ENCODE assay signal across 12 mouse cellular contexts in the genomic region with DNA sequence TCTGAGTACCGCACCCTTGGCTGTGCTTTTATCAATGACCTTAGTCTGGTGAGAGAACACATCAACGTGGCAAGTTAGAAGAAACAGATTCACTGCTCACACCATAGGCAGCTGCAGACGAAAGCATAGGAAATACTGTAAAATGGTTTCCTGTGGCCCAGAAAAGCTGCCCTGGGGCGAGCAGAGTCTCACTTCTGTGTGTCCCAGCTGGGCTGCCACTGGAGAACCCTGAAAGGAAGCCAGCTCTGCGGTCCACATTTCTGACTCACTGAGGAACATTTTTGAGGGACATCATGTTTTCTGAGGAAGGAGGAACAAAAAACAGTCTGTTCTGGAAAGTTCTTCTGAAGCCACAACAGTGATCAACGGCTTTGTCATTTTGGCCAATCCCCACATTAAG. TPM values are rescaled to one million over a fixed set of nuclear protein-coding genes. Genes with fewer than 3 reads are reported as not detected.
DNase-seq lines count a peak whose midpoint lies in the region; ATAC-seq lines count a peak whose summit lies in the region.
"Had no signal": no experiment of that assay in that cellular context is flagged by ENCODE, and none has a peak within 500 bp of the region (broad histone marks: within the 10 kb centered on the region; RNA-seq: fewer than 3 reads in every experiment).

No protein-coding gene starts in this region.

- no peak overlapping the region for H3K4me2 ChIP-seq in kidney, embryonic 16.5 days (replicated peaks; ENCODE audit: low read depth, low read length)
- no peak overlapping the region for H3K4me2 ChIP-seq in forebrain, embryonic 12.5 days
- no peak overlapping the region for H3K4me2 ChIP-seq in midbrain, embryonic 13.5 days (replicated peaks)
- H3K4me2 ChIP-seq in midbrain, embryonic 16.5 days (ENCODE audit: low read length): no peak overlapping the region

- peak; percentile 31 to 60 for DNase-seq in kidney, postnatal 36 days
- peak; percentile 48 for DNase-seq in adrenal gland, postnatal 14 days
- peak; percentile 57 for DNase-seq in heart, postnatal 25 days (ENCODE audit: low spot score)
- DNase-seq in thymus, postnatal 14 days: peak; percentile 50
- DNase-seq: cerebellum, adult 2 months; right cerebral cortex, postnatal 25 days had no signal

- H3K4me1 ChIP-seq in kidney, embryonic 16.5 days (ENCODE audit: insufficient read depth, low read length): no peaks in the 10 kb centered on the region
- H3K4me1 ChIP-seq in forebrain, embryonic 12.5 days: no peaks in the 10 kb centered on the region
- H3K4me1 ChIP-seq in midbrain, embryonic 13.5 days (replicated peaks): no peaks in the 10 kb centered on the region
- H3K4me1 ChIP-seq in midbrain, embryonic 16.5 days (ENCODE audit: control insufficient read depth, insufficient read depth, low read length): no peaks in the 10 kb centered on the region

- H3K9ac ChIP-seq in kidney, embryonic 16.5 days (replicated peaks; ENCODE audit: low read length): no peak overlapping the region
- H3K9ac ChIP-seq in forebrain, embryonic 12.5 days: no peak overlapping the region
- no peak overlapping the region for H3K9ac ChIP-seq in midbrain, embryonic 13.5 days (replicated peaks)
- H3K9ac ChIP-seq in midbrain, embryonic 16.5 days (ENCODE audit: low read depth, low read length): no peak overlapping the region

- intact Hi-C loops in heart, postnatal 25 days (cut with DNase I): loop anchor here (10.0 kb wide), 1 partner anchor 866 kb away; no protein-coding TSS in a partner anchor

- 71% methylated on average over 6 of the region's 6 CpGs for WGBS in kidney, embryonic 16.5 days
- 82% methylated on average over 6 of the region's 6 CpGs for WGBS in forebrain, embryonic 12.5 days
- WGBS in midbrain, embryonic 13.5 days: 87% methylated on average over 6 of the region's 6 CpGs
- WGBS in midbrain, embryonic 16.5 days: 80% methylated on average over 6 of the region's 6 CpGs

- no peak overlapping the region for H3K27ac ChIP-seq in kidney, embryonic 16.5 days (ENCODE audit: low read length)
- no peak overlapping the region for H3K27ac ChIP-seq in forebrain, embryonic 12.5 days
- no peak overlapping the region for H3K27ac ChIP-seq in midbrain, embryonic 13.5 days
- H3K27ac ChIP-seq in midbrain, embryonic 16.5 days (ENCODE audit: low read length): no peak overlapping the region

- no peak for ATAC-seq in kidney, embryonic 16.5 days (ENCODE audit: low FRiP score, low TSS enrichment)
- ATAC-seq in forebrain, embryonic 12.5 days (ENCODE audit: low FRiP score): no peak
- ATAC-seq in midbrain, embryonic 13.5 days: no peak
- no peak for ATAC-seq in midbrain, embryonic 16.5 days
- ATAC-seq: forebrain, embryonic 14.5 days; Patski had no signal

- H3K9me3 ChIP-seq in kidney, embryonic 16.5 days (ENCODE audit: low read length): no peaks in the 10 kb centered on the region
- no peaks in the 10 kb centered on the region for H3K9me3 ChIP-seq in forebrain, embryonic 12.5 days
- H3K9me3 ChIP-seq in midbrain, embryonic 13.5 days: no peaks in the 10 kb centered on the region
- H3K9me3 ChIP-seq in midbrain, embryonic 16.5 days (replicated peaks; ENCODE audit: control insufficient read depth, low read length, poor library complexity, severe bottlenecking): no peaks in the 10 kb centered on the region

- H3K27me3 ChIP-seq in kidney, embryonic 16.5 days (ENCODE audit: insufficient read depth, low read length): no peaks in the 10 kb centered on the region
- H3K27me3 ChIP-seq in forebrain, embryonic 12.5 days: no peaks in the 10 kb centered on the region
- H3K27me3 ChIP-seq in midbrain, embryonic 13.5 days: no peaks in the 10 kb centered on the region
- no peaks in the 10 kb centered on the region for H3K27me3 ChIP-seq in midbrain, embryonic 16.5 days (ENCODE audit: control insufficient read depth, insufficient read depth, low read depth, low read length)
- H3K27me3 ChIP-seq: Patski had no signal

- no peak overlapping the region for H3K4me3 ChIP-seq in kidney, embryonic 16.5 days (ENCODE audit: low read length)
- no peak overlapping the region for H3K4me3 ChIP-seq in forebrain, embryonic 12.5 days (replicated peaks)
- no peak overlapping the region for H3K4me3 ChIP-seq in midbrain, embryonic 13.5 days (replicated peaks)
- H3K4me3 ChIP-seq in midbrain, embryonic 16.5 days (ENCODE audit: low read depth, low read length): no peak overlapping the region

- no peaks in the 10 kb centered on the region for H3K36me3 ChIP-seq in kidney, embryonic 16.5 days (ENCODE audit: insufficient read depth, low read length)
- H3K36me3 ChIP-seq in forebrain, embryonic 12.5 days (replicated peaks): no peaks in the 10 kb centered on the region
- no peaks in the 10 kb centered on the region for H3K36me3 ChIP-seq in midbrain, embryonic 13.5 days
- H3K36me3 ChIP-seq in midbrain, embryonic 16.5 days (ENCODE audit: control insufficient read depth, insufficient read depth, low read length): no peaks in the 10 kb centered on the region

RNA-seq across cellular contexts. Expression of a gene that starts 13.1 kb away (rescaled TPM):
- 4.7 and 4.9 TPM in 2 replicates for polyA plus RNA-seq in kidney, embryonic 16.5 days (2015; fragmentation: Nextera tagmentation; extraction: Ambion mirVana)
- 53.6 and 53.8 TPM in 2 replicates for total RNA-seq in adrenal gland, postnatal 14 days (2021)
- 10 to 100 TPM; 73.9 to 78.2 TPM for total RNA-seq in heart, postnatal 25 days (2021)
- polyA plus RNA-seq in forebrain, embryonic 12.5 days (2016; fragmentation: Nextera tagmentation; extraction: Ambion mirVana): 5.2 and 5.3 TPM in 2 replicates
- polyA plus RNA-seq in midbrain, embryonic 13.5 days (2015; fragmentation: Nextera tagmentation; extraction: Ambion mirVana): 6.7 and 7.0 TPM in 2 replicates
- 6.6 and 7.0 TPM in 2 replicates for polyA plus RNA-seq in midbrain, embryonic 16.5 days (2015; fragmentation: Nextera tagmentation; extraction: Ambion mirVana)

RNA-seq across cellular contexts. Expression of a gene that starts 33.8 kb away (rescaled TPM):
- polyA plus RNA-seq in kidney, embryonic 16.5 days (2015; fragmentation: Nextera tagmentation; extraction: Ambion mirVana): 43.3 and 44.3 TPM in 2 replicates
- 23.0 and 27.5 TPM in 2 replicates for total RNA-seq in adrenal gland, postnatal 14 days (2021)
- total RNA-seq in heart, postnatal 25 days (2021): 10 to 100 TPM; 10.3 to 15.0 TPM
- 35.3 and 43.3 TPM in 2 replicates for polyA plus RNA-seq in forebrain, embryonic 12.5 days (2016; fragmentation: Nextera tagmentation; extraction: Ambion mirVana)
- 41.9 and 43.4 TPM in 2 replicates for polyA plus RNA-seq in midbrain, embryonic 13.5 days (2015; fragmentation: Nextera tagmentation; extraction: Ambion mirVana)
- polyA plus RNA-seq in midbrain, embryonic 16.5 days (2015; fragmentation: Nextera tagmentation; extraction: Ambion mirVana): 37.6 and 38.2 TPM in 2 replicates

RNA-seq across cellular contexts. Expression of a gene that starts 55.7 kb away (rescaled TPM):
- 18.4 and 24.9 TPM in 2 replicates for polyA plus RNA-seq in kidney, embryonic 16.5 days (2015; fragmentation: Nextera tagmentation; extraction: Ambion mirVana)
- total RNA-seq in adrenal gland, postnatal 14 days (2021): 14.5 and 15.4 TPM in 2 replicates
- 1 to 10 TPM; 7.8 to 9.4 TPM for total RNA-seq in heart, postnatal 25 days (2021)
- 32.3 and 36.9 TPM in 2 replicates for polyA plus RNA-seq in forebrain, embryonic 12.5 days (2016; fragmentation: Nextera tagmentation; extraction: Ambion mirVana)
- polyA plus RNA-seq in midbrain, embryonic 13.5 days (2015; fragmentation: Nextera tagmentation; extraction: Ambion mirVana): 30.2 and 36.1 TPM in 2 replicates
- 22.8 and 24.8 TPM in 2 replicates for polyA plus RNA-seq in midbrain, embryonic 16.5 days (2015; fragmentation: Nextera tagmentation; extraction: Ambion mirVana)

RNA-seq across cellular contexts. Expression of a gene that starts 56.2 kb away (rescaled TPM):
- polyA plus RNA-seq in kidney, embryonic 16.5 days (2015; fragmentation: Nextera tagmentation; extraction: Ambion mirVana): 17.0 and 20.8 TPM in 2 replicates
- total RNA-seq in adrenal gland, postnatal 14 days (2021): 45.9 and 48.0 TPM in 2 replicates
- total RNA-seq in heart, postnatal 25 days (2021): 10 to 100 TPM; 11.6 to 17.2 TPM
- 26.1 and 26.7 TPM in 2 replicates for polyA plus RNA-seq in forebrain, embryonic 12.5 days (2016; fragmentation: Nextera tagmentation; extraction: Ambion mirVana)
- polyA plus RNA-seq in midbrain, embryonic 13.5 days (2015; fragmentation: Nextera tagmentation; extraction: Ambion mirVana): 21.4 and 24.6 TPM in 2 replicates
- polyA plus RNA-seq in midbrain, embryonic 16.5 days (2015; fragmentation: Nextera tagmentation; extraction: Ambion mirVana): 14.3 and 17.3 TPM in 2 replicates
